Mouse (Mus musculus) limb, embryonic 11.5 days (tissue): ENCODE measurements around the gene Pced1b. TPM values are rescaled to one million over a fixed set of nuclear protein-coding genes. Genes with fewer than 3 reads are reported as not detected.
"Not testable (repeated sequence)": the region's sequence is repeated elsewhere in the genome, so short reads cannot be mapped to it uniquely, and the experiment has no call there.

Source experiments
- ATAC-seq: fragments of 200-750 bp; cut with Nextera tagmentation; 2 replicates; pipeline ENCODE4 v1.8.0; 2017; ENCODE audit warnings: low read depth; ENCODE audit not compliant: insufficient number of reproducible peaks, low FRiP score, low TSS enrichment
- DNase-seq: peaks from one replicate; pipeline ENCODE4 v3.0.0-alpha.2; 2015; ENCODE audit warnings: low spot score
- H3K27ac ChIP-seq: fragments of 300-500 bp; sonication (generic); replicated peaks from 2 replicates; pipeline ENCODE4 v1.5.1; 2014; ENCODE audit warnings: low read depth, mild to moderate bottlenecking, low read length
- H3K27me3 ChIP-seq: fragments of 300-500 bp; sonication (generic); 2 replicates; pipeline ENCODE4 v1.6.1; 2014; ENCODE audit warnings: mild to moderate bottlenecking, low read length, mixed read lengths; ENCODE audit not compliant: control insufficient read depth, insufficient read depth
- H3K36me3 ChIP-seq: fragments of 300-500 bp; sonication (generic); 2 replicates; pipeline ENCODE4 v1.6.1; 2014; ENCODE audit warnings: mild to moderate bottlenecking, low read length, moderate library complexity, mixed read lengths; ENCODE audit not compliant: control insufficient read depth, insufficient read depth
- H3K4me1 ChIP-seq: fragments of 300-500 bp; sonication (generic); 2 replicates; pipeline ENCODE4 v1.6.1; 2014; ENCODE audit warnings: low read length, mixed read lengths; ENCODE audit not compliant: control insufficient read depth, insufficient read depth
- H3K4me2 ChIP-seq: fragments of 300-500 bp; sonication (generic); 2 replicates; pipeline ENCODE4 v1.6.1; 2014; ENCODE audit warnings: low read depth, mild to moderate bottlenecking, moderate library complexity; ENCODE audit not compliant: severe bottlenecking
- H3K4me3 ChIP-seq: fragments of 300-500 bp; sonication (generic); 2 replicates; pipeline ENCODE4 v1.5.1; 2014; ENCODE audit warnings: low read depth, low read length
- H3K9ac ChIP-seq: fragments of 300-500 bp; sonication (generic); 2 replicates; pipeline ENCODE4 v1.6.1; 2014; ENCODE audit warnings: mild to moderate bottlenecking, low read length
- H3K9me3 ChIP-seq: fragments of 300-500 bp; sonication (generic); 2 replicates; pipeline ENCODE4 v1.6.1; 2016; ENCODE audit warnings: low read length; ENCODE audit not compliant: control insufficient read depth
- WGBS: fragments of 180-500 bp; shearing (Covaris S2); extraction: QIAGEN DNeasy Blood & Tissue Kit; methylation state at CpG from one replicate; pipeline ENCODE4 v1.1.7; 2014; 5-methylcytosine and 5-hydroxymethylcytosine counted together
- polyA plus RNA-seq: library from polyadenylated mRNA; unstranded; fragments of >200 nt; fragmentation: Nextera tagmentation; extraction: Ambion mirVana; gene quantifications from 2 replicates; pipeline ENCODE4 v1.2.1, GENCODE M21; 2014

Pced1b gene
- polyA plus RNA-seq, 1 experiment from 2014 or later, result 4.2 TPM

DNA sequence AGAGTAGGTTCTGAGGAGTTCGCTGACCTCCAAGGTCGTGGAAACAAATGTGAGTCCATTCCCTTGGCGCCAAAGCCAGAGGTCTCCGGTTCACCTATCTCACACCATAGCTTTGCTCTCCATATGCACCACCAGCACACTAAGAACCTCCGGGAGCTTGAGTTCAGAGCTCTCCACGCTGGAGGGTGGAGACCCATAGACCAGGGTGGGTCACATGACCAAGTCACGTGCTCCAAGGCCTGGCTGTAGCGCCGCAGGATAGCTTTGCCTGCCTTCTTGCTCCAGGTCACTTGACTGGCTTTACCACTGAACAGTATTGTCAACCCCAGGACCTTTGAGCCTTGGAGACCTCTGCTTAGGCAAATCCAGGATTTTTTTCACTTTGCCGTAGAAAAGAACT is 122.2 kb downstream of the Pced1b start:
- Histone ChIP-seq H3K36me3 (no peaks in the 10 kb centered on the region), H3K4me1 (peaks cover 5% of the 10 kb centered on the region; the same call in 1 of the 2 replicates), H3K9me3 (no peaks in the 10 kb centered on the region), H3K27me3 (no peaks in the 10 kb centered on the region), H3K4me3 (no peak overlapping the region), H3K27ac (no peak overlapping the region), H3K9ac (no peak overlapping the region), H3K4me2 (no peak overlapping the region)
- ATAC-seq, result no peak
- 85% methylated on average over 10 of the region's 10 CpGs for WGBS
- no peak for DNase-seq

DNA sequence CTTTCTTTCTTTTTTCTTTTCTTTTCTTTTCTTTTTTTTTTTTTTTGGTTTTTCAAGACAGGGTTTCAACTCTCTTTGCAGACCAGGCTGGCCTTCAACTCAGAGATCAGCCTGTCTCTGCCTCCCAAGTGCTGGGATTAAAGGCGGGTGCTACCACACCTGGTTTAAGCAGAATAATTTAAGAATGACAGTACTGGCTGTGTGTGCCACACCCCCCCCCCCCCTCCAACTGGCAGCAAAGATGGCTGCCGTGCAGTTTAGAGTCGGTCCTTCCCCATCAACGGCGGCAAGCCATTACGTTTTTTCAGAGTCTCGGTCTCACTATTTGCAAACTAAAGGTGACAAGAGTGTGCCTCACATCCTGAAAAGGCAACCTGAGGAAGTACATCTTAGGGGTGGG is 124.0 kb downstream of the Pced1b start:
- H3K27me3 ChIP-seq, result no peaks in the 10 kb centered on the region
- H3K4me2 ChIP-seq, result no peak overlapping the region
- H3K9ac ChIP-seq, result no peak overlapping the region
- H3K36me3 ChIP-seq, result no peaks in the 10 kb centered on the region
- no peaks in the 10 kb centered on the region for H3K9me3 ChIP-seq
- 97% methylated on average over 7 of the region's 7 CpGs for WGBS
- peaks cover 5% of the 10 kb centered on the region; the same call in 1 of the 2 replicates for H3K4me1 ChIP-seq
- H3K27ac ChIP-seq, result no peak overlapping the region
- no peak for ATAC-seq
- DNase-seq, result no peak
- H3K4me3 ChIP-seq, result no peak overlapping the region

DNA sequence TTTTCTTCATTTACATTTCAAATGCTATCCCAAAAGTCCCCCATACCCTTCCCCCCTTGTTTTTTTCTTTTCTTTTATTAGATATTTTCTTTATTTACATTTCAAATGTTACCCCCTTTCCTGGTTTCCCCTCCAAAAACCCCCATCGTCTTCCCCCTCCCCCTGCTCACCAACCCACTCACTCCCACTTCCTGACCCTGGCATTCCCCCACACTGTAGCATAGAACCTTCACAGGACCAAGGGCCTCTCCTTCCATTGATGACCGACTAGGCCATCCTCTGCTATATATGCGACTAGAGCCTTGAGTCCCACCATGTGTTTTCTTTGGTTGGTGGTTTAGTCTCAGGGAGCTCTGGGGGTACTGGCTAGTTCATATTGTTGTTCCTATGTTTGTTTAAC is 125.1 kb downstream of the Pced1b start:
- not testable (repeated sequence) for H3K4me1 ChIP-seq, H3K27me3 ChIP-seq, H3K27ac ChIP-seq, H3K4me2 ChIP-seq, H3K9ac ChIP-seq, ATAC-seq, H3K9me3 ChIP-seq, H3K36me3 ChIP-seq, DNase-seq, H3K4me3 ChIP-seq
- 61% methylated on average over 3 of the region's 3 CpGs for WGBS

DNA sequence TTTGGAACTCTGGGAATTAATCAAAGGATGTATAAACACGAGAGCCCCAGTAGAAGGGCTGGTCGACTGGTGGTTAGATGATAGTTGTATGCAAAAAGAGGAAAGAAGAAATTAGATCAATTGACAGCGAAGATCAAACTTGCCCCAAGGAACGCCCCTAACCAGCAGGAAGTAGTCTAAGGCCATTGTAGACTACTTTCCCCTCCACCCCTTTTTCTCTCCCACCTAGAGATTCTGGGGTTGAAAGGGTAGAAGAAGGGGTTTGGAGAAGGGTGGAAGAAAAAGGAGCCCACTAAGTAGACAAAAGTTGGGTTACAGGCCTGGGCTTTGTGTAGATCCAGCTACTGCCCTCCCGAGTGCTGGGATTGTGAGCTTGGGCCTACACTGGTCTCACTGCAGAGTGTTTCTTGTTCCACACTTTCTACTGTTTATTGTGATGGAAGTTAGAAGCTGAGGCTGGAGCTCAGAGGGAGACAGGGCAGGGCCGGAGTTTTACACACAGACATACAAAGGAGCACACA is 125.8 kb downstream of the Pced1b start:
- H3K27me3 ChIP-seq, result no peaks in the 10 kb centered on the region
- H3K4me2 ChIP-seq, result no peak overlapping the region
- DNase-seq (no peak), ATAC-seq (no peak)
- H3K9ac ChIP-seq, result no peak overlapping the region
- H3K4me1 ChIP-seq, result peaks cover 5% of the 10 kb centered on the region; the same call in 1 of the 2 replicates
- no peak overlapping the region for H3K27ac ChIP-seq
- H3K9me3 ChIP-seq, result no peaks in the 10 kb centered on the region
- no peak overlapping the region for H3K4me3 ChIP-seq
- no peaks in the 10 kb centered on the region for H3K36me3 ChIP-seq
- WGBS, result 46% methylated on average over 6 of the region's 6 CpGs

DNA sequence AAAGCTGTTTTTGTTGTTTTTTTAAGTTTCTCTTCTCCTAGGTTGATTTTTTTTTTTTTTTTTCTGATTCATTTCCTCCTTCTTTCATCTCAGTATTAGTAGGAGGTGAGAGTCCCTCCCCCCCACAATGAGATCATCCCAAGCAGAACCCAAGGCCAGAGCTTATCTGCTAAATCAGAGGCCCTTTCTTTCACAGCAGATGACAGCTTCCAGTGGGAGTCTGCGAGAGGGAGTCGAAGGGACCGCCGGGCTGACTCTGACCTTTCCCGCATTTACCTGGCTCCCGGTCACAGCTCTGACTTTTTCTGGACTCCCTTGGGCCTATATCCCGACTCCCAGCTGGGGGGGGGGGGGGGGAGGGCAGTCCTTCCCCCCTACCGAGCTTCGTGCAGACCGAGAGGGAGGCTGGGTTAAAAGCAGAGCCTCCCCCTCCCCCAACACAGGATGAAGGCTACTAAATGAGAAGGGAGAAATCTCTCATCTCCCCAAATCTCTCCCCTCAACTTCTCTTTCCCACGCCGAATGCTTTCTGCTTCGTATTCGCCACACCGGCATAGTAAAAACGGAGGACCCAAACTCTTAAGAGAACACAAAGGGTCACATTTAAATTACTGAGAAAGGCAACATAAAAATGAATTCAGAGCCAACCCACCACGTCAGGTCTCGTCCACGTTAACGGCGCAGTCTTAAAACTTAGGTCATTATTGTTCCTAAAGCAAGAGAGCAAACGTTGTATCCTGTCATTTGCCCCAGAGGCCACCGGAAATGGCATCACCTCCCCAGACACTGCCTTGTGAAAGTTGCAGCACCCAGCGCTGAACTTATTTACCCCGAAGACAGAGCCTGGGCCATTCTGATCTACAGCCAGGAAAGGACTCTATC is 126.5 kb downstream of the Pced1b start:
- Histone ChIP-seq H3K27me3 (no peaks in the 10 kb centered on the region), H3K27ac (no peak overlapping the region), H3K9ac (no peak overlapping the region), H3K36me3 (no peaks in the 10 kb centered on the region), H3K4me1 (peaks cover 5% of the 10 kb centered on the region; the same call in 1 of the 2 replicates), H3K9me3 (no peaks in the 10 kb centered on the region), H3K4me3 (no peak overlapping the region), H3K4me2 (peak overlapping the region; percentile 40)
- DNase-seq, result peak; percentile 45
- ATAC-seq, result no peak
- 6% methylated on average over 25 of the region's 25 CpGs for WGBS

DNA sequence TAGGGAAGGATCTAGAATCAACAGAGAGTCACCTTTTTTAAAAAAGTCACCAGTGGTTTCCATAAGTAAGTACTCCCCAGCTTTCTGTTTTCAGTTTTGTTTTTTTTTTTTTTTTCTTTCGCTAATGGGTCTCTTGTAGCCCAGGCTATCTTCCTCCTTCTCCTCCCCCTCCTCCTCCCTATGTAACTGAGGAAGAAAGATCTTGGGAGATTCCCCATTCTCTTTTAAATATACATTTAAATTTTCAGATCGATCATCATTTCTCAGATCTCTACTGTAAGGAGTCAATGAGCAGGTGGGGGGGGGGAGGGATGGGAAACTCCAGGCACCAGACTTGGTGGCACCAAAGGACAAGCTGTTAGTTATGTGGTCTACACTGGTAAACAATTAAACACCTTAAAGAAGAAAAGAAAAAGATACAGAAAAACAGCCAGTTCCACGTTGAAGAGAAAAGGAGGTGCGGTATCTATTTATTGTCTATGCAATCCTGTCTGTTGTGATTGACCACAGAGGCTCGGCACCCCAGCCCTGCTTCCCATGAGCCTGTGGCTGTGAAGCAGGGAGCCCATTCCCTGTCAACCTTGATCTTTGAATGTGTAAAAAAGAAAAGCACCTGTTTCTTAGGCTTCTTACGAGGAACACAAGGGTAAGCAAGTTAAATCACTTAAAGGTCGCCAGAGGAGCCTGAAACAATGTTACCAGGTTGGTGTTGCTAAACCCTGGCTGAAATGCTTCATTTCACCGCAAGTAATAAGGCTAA is 127.4 kb downstream of the Pced1b start:
- H3K4me3 ChIP-seq, result no peak overlapping the region
- H3K36me3 ChIP-seq, result no peaks in the 10 kb centered on the region
- WGBS, result 47% methylated on average over 8 of the region's 8 CpGs
- no peaks in the 10 kb centered on the region for H3K9me3 ChIP-seq
- H3K4me1 ChIP-seq, result peaks cover 5% of the 10 kb centered on the region; the same call in 1 of the 2 replicates
- H3K27ac ChIP-seq, result no peak overlapping the region
- no peak for DNase-seq
- H3K4me2 ChIP-seq, result no peak overlapping the region
- H3K27me3 ChIP-seq, result no peaks in the 10 kb centered on the region
- H3K9ac ChIP-seq, result no peak overlapping the region
- no peak for ATAC-seq

DNA sequence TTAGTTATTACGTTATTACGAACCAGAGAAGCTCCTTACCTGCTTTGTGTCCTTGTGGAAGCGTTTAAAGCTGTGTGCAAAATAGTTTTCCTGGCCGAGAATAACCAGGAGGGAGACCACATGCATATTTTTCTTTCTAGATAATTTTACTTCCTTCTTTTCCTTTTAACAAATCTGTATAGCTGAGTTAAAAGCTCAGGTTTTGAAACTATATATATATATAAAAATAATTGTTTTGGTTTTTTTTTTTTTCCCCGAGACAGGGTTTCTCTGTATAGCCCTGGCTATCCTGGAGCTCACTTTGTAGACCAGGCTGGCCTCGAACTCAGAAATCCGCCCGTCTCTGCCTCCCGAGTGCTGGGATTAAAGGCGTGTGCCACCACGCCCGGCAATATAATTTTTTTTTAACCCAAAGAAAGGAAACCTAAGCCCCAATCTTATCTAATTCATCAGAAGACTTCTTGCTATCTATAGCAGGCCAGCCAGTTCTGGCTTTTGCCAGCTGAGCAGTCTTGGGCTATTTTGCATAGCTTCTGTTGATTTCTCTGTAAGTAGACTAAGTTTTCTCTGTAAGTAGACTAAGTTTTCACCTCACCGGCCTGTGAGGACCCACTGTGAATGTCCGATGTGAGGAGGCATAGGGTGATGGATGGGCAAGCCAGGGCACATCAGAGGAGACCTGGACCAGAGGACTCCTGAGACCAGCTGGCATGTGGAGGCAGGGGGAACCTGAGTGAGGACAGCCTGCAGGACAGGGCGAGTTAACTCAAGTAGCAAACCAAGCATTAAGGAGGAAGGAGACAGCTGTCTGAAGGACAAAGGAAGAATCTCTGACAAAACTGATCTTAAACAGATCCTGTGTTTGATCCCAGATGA is 128.2 kb downstream of the Pced1b start:
- no peak overlapping the region for H3K27ac ChIP-seq
- H3K4me3 ChIP-seq, result no peak overlapping the region
- WGBS, result 82% methylated on average over 15 of the region's 15 CpGs
- no peaks in the 10 kb centered on the region for H3K9me3 ChIP-seq
- H3K4me1 ChIP-seq, result peaks cover 5% of the 10 kb centered on the region; the same call in 1 of the 2 replicates
- no peaks in the 10 kb centered on the region for H3K36me3 ChIP-seq
- no peak overlapping the region for H3K4me2 ChIP-seq
- ATAC-seq (no peak), DNase-seq (no peak)
- no peak overlapping the region for H3K9ac ChIP-seq
- no peaks in the 10 kb centered on the region for H3K27me3 ChIP-seq
